Mouse (Mus musculus): ENCODE data around the gene Rnf145.
"Not testable (repeated sequence)": the region's sequence is repeated elsewhere in the genome, so short reads cannot be mapped to it uniquely, and the experiment has no call there.

Gene Rnf145

DNA sequence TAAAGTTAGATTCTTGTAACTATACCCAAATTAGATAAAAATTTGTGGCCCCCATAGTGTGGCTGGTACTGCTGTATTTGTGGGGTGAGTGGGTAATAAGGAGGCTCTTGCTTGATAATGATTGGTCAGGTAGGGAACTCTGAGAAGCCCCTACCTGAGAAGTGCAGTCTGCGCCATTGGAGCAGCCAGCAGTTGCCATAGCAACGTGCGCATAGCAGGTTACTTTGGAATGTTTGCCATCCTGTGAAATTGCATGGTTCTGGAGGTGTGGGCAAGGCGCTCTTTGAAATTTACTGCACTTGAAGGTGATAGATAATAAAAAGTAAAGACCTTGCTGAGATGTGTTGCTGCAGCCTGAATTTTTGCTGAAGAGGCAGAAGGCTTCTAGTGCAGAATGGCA is 35.6 kb downstream of the Rnf145 start:
- H3K27me3 ChIP-seq (ENCODE audit: control insufficient read depth, insufficient read depth, low read length, poor library complexity, severe bottlenecking), result no peaks in the 10 kb centered on the region
- no peak for DNase-seq (ENCODE audit: low read depth, low spot score)
- peaks cover 23% of the 10 kb centered on the region for H3K36me3 ChIP-seq (ENCODE audit: control insufficient read depth, insufficient read depth, low read length, poor library complexity, severe bottlenecking)

DNA sequence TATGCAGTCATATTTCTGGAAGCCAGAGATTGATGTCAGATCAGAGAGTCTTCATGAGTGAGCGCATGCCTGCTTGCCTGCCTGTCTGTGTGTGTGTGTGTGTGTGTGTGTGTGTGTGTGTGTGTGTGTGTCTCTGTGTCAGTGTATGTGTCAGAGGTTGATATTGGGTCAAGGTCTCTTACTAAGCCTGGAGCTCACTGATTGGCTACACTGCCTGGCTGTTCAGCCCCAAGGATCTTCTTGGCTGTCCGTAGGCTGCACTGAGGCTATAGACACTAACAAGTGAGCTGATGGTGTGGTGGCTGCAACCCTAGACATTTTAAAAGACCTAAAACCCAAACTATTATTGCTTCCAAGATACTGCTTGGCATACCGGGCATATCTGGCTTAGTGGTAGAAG is 39.8 kb downstream of the Rnf145 start:
- peaks cover 22% of the 10 kb centered on the region for H3K36me3 ChIP-seq (ENCODE audit: control insufficient read depth, insufficient read depth, low read length, poor library complexity, severe bottlenecking)
- no peaks in the 10 kb centered on the region for H3K27me3 ChIP-seq (ENCODE audit: control insufficient read depth, insufficient read depth, low read length, poor library complexity, severe bottlenecking)
- no peak for DNase-seq (ENCODE audit: low read depth, low spot score)

DNA sequence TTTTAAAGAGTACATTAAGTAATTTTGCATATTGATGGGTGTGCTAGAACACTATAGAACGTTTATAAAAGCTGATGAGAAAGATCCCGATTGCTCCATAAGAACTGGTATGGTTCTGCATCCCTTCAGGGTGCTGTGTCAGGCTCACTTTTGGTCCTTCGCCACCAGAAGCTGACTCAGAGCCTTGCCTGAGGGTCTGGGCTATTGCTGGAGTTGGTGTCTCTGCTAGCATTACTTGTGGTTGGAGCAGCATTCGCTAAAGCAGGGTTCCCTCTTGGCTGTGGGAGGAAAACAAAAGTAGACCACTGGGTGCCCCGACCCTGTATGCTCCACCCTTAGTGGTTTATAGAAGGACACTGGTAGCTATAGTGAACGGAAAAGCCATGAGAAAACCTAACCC is 40.7 kb downstream of the Rnf145 start:
- H3K27me3 ChIP-seq (ENCODE audit: control insufficient read depth, insufficient read depth, low read length, poor library complexity, severe bottlenecking), result no peaks in the 10 kb centered on the region
- DNase-seq (ENCODE audit: low read depth, low spot score), result no peak
- H3K36me3 ChIP-seq (ENCODE audit: control insufficient read depth, insufficient read depth, low read length, poor library complexity, severe bottlenecking), result peaks cover 22% of the 10 kb centered on the region

DNA sequence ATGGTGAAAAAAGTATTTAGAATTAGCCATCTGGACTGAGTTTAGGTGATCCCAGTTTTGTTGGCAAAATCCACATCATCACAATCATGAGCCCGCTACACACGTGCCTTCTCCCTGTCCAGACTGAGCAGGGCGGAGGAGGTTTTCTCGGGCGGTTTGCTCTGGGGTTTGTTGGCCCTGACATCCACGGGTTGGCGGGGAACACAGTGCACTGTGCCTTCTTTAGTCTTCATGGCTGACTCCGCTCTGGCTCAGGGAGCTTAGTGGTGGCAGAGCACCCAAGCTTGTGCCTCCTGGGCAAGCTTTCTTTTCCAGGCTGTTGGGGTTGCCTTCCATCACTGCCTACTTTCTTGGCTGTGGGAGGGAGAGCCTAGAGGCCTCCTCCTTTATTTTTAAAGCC is 41.6 kb downstream of the Rnf145 start:
- DNase-seq (ENCODE audit: low read depth, low spot score), result no peak
- H3K36me3 ChIP-seq (ENCODE audit: control insufficient read depth, insufficient read depth, low read length, poor library complexity, severe bottlenecking), result peaks cover 20% of the 10 kb centered on the region
- no peaks in the 10 kb centered on the region for H3K27me3 ChIP-seq (ENCODE audit: control insufficient read depth, insufficient read depth, low read length, poor library complexity, severe bottlenecking)

DNA sequence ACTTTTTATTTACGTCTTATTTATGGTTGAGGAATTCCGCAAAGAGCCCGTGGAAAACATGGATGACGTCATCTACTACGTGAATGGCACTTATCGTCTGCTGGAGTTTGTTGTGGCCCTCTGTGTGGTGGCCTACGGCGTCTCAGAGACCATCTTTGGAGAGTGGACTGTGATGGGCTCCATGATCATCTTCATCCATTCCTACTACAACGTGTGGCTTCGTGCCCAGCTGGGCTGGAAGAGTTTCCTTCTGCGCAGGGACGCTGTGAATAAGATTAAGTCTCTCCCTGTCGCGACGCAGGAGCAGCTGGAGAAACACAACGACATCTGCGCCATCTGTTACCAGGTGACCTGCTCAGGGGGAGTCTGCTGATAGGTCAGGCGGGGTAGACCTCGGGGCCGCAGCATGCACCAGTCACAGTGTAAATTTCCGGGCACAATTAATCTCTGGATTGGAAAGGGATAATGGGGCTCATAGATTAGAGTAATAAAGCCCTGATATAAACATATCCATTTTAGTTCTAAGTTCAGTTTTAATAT is 42.8 kb downstream of the Rnf145 start:
- DNase-seq (ENCODE audit: low read depth, low spot score), result no peak
- Histone ChIP-seq H3K36me3 (ENCODE audit: control insufficient read depth, insufficient read depth, low read length, poor library complexity, severe bottlenecking) (peaks cover 18% of the 10 kb centered on the region), H3K27me3 (ENCODE audit: control insufficient read depth, insufficient read depth, low read length, poor library complexity, severe bottlenecking) (no peaks in the 10 kb centered on the region)

DNA sequence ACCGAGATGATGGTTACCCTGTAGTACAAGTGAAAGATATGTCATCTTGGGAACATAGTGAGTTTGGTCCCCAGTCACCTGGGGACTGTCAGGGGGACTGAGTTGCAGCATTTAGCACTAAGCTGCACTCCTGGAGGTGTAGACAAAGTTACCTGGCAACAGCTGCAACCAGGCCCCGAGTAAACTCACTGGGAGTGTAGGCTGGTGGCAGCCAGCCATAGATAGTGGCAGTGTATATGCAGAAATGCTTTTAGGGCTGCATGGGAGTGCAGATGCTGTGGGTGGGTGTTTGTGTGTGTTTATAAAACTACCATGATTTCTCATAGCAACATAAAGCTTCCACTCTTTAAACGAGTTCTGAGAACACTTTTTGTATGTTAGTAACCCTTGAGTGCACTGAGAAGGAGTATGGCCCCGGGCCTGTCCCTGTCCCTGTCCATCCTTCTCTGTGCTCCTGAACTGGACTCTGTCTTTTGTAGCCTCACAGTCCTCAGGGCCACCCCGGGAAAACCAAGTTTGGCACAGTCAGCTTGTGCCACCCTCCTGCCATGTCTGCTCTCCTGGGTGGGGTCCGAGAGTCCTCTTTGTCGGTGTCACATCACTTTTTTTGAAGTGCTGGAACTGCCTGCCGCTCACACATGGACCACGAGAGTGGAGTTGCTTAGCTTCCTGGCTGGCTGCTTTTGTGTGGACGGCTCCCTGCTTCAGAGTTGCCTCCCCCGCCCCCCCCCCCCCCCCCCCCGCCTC is 43.8 kb downstream of the Rnf145 start:
- H3K36me3 ChIP-seq (ENCODE audit: control insufficient read depth, insufficient read depth, low read length, poor library complexity, severe bottlenecking), result peaks cover 18% of the 10 kb centered on the region
- no peaks in the 10 kb centered on the region for H3K27me3 ChIP-seq (ENCODE audit: control insufficient read depth, insufficient read depth, low read length, poor library complexity, severe bottlenecking)
- no peak for DNase-seq (ENCODE audit: low read depth, low spot score)

DNA sequence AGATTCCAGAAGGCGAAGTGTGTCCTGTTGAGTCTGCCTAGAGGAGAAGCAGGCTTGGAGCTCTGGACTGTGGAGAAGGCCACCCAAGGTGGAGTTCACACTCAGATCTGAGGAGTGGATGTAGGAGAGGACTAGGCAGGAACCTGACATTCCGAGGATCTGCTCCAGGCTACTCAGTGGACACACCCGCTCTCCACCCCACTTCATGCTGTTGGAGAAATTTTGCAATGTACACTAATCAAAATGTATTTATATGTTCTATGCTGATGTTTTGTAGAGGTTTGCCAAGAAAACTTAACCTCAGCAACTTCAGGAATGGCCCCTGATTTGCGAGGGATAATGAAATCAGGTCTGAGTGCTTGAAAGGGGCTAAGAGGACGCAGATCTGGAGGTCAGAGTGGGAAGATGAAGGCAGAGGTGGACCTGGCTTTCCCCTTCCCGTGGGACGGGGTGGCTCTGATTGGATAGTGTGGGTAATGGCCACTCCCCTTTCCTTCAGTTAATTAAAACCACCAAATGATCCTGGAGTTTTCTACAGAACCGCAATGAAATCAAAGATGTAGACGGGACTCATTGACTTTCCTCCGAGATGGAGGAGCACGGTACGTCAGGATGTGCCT is 45.6 kb downstream of the Rnf145 start:
- H3K36me3 ChIP-seq (ENCODE audit: control insufficient read depth, insufficient read depth, low read length, poor library complexity, severe bottlenecking), result peaks cover 15% of the 10 kb centered on the region
- H3K27me3 ChIP-seq (ENCODE audit: control insufficient read depth, insufficient read depth, low read length, poor library complexity, severe bottlenecking), result no peaks in the 10 kb centered on the region
- DNase-seq (ENCODE audit: low read depth, low spot score), result no peak

DNA sequence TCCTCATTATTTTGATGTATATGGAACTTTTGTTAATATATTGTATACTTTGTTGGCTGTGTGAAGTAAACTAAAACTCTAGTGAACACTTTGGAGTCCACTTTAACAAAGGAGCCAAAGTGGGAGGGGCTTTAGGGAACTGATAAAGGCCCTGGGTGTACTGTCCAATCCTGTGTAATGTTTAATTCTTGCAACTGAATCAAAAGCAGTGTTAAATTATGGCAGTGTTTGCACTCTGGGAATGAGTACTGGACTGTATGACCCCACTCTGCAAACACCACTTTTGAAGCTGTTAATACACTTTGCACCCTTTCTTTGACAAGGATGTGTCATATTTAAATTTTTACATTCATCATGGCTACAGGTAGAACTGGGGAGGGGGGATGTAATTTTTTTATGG is 46.2 kb downstream of the Rnf145 start:
- H3K36me3 ChIP-seq (ENCODE audit: control insufficient read depth, insufficient read depth, low read length, poor library complexity, severe bottlenecking), result peaks cover 10% of the 10 kb centered on the region
- no peak for DNase-seq (ENCODE audit: low read depth, low spot score)
- H3K27me3 ChIP-seq (ENCODE audit: control insufficient read depth, insufficient read depth, low read length, poor library complexity, severe bottlenecking), result no peaks in the 10 kb centered on the region

DNA sequence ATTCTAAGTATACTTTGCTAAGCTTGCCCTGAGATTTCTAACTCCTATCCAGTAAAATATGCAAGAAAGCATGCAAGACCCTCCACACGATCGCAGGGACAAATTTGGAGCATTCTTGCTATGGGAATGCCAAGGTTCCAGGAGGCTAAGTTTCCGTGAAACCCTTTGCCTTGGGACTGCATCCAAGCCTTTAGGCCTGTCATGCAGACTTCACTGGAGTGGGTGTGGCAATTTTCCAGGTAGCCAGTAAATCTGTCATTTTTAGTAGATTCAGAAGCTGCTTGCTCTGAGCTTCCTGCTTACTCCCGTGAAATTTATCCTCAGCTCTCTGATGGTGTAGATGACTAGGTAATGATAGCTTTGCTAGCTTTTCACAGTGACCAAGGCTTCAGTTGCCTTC is 51.6 kb downstream of the Rnf145 start:
- not testable (repeated sequence) for H3K27me3 ChIP-seq (ENCODE audit: control insufficient read depth, insufficient read depth, low read length, poor library complexity, severe bottlenecking); H3K36me3 ChIP-seq (ENCODE audit: control insufficient read depth, insufficient read depth, low read length, poor library complexity, severe bottlenecking); DNase-seq (ENCODE audit: low read depth, low spot score)

DNA sequence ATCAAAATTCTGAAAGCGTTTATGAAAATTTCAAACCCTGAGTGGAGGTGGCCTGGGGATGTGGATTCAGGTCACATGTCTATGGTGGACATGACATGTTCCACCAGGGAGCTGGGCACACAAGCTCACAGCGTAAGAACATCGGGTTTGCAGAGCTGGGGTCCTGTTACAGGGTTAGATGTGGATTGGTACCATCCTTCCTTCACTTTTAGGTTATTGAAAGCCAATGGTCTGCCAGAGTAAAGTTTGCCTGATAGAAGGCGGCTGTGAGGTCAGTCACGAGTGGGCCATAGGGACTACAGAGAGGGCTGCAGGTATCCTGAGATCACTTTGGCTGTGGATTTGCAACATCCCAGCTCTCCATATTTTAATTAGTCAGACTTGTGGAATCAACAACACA is 54.0 kb downstream of the Rnf145 start:
- Histone ChIP-seq H3K27me3 (ENCODE audit: control insufficient read depth, insufficient read depth, low read length, poor library complexity, severe bottlenecking) (no peaks in the 10 kb centered on the region), H3K36me3 (ENCODE audit: control insufficient read depth, insufficient read depth, low read length, poor library complexity, severe bottlenecking) (peaks cover 2% of the 10 kb centered on the region; the same call in 1 of the 2 replicates)
- no peak for DNase-seq (ENCODE audit: low read depth, low spot score)

DNA sequence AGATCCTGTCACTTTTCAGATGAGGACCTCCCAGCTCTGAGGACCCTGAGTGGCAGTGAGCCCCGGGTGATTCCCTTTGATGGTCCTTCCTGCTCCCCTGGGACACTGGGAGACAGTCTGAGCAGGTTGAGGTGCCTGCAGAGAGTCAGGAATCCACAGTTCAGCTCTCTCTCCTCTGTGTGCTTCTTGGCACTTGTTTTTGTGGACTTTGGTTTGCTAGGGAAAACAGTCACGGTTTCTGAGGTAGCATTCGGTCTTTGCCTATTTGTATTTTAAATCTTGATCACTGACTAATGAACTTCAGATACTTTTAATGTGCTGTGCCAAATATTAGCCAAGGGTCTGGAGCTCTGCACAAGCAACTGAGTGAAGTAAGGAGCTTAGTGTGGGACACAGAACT is 54.6 kb downstream of the Rnf145 start:
- H3K27me3 ChIP-seq (ENCODE audit: control insufficient read depth, insufficient read depth, low read length, poor library complexity, severe bottlenecking), result no peaks in the 10 kb centered on the region
- peaks cover 2% of the 10 kb centered on the region; the same call in 1 of the 2 replicates for H3K36me3 ChIP-seq (ENCODE audit: control insufficient read depth, insufficient read depth, low read length, poor library complexity, severe bottlenecking)
- DNase-seq (ENCODE audit: low read depth, low spot score), result no peak

DNA sequence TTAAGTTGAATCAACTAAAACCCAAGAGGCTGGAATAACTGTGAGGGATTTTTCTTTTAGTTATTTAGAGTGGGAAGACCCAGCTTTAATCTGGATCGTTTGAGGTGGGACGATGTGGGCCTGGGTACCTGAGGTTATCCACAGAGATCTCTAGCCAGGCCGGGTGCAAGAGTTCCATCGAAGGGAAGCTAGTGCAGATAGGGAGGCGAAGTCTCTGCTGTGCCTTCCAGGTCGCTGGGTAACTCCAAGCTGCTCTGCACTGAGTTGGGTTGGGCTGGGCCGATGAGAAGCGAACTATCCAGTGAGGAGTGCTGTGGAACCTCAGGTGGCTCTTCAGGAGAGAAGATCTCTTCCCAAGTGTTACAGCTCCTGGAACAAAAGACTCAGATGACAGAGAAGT is 55.6 kb downstream of the Rnf145 start:
- Histone ChIP-seq H3K27me3 (ENCODE audit: control insufficient read depth, insufficient read depth, low read length, poor library complexity, severe bottlenecking) (no peaks in the 10 kb centered on the region), H3K36me3 (ENCODE audit: control insufficient read depth, insufficient read depth, low read length, poor library complexity, severe bottlenecking) (peaks cover 2% of the 10 kb centered on the region; the same call in 1 of the 2 replicates)
- no peak for DNase-seq (ENCODE audit: low read depth, low spot score)

DNA sequence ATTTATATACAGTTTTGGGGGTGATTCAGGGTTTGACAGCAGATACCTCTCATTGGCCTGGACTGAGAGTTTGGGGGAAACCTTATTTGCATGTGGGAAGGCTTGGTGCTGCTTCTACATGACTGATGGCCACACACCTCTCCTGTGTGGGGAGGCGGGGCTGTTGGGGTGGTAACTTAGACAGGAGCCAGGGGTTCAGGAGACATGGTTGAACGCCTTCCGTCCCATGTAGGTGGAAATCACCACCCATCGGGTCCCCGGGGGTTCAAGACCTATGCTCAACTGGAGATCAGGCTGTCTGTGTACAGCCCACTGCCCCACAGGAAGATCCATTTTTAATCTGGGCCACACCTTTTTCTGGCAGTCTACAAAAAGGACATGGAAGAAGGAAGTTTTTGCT is 56.1 kb downstream of the Rnf145 start:
- peak; percentile 93 for DNase-seq (ENCODE audit: low read depth, low spot score)
- no peaks in the 10 kb centered on the region for H3K27me3 ChIP-seq (ENCODE audit: control insufficient read depth, insufficient read depth, low read length, poor library complexity, severe bottlenecking)
- peaks cover 2% of the 10 kb centered on the region; the same call in 1 of the 2 replicates for H3K36me3 ChIP-seq (ENCODE audit: control insufficient read depth, insufficient read depth, low read length, poor library complexity, severe bottlenecking)

DNA sequence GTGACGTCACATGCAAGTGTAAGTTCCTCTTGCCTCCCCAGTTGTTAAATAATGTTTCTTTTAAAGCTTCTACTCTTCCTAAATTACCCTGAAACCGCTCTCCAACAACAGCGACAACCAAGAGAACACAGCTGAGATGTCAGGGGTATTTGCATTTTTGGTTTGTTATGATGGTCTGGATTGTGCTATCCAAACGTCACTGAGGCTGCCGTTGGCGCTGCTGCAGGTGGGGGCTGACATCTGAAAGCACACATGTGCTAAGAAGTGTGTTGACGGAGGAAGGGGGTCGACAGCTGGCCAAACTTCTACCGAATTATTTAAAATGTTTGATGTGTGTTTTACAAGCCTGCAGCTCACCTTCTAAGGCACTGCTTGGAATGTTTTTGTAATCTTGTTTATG is 59.1 kb downstream of the Rnf145 start:
- Histone ChIP-seq H3K36me3 (ENCODE audit: control insufficient read depth, insufficient read depth, low read length, poor library complexity, severe bottlenecking) (no peaks in the 10 kb centered on the region), H3K27me3 (ENCODE audit: control insufficient read depth, insufficient read depth, low read length, poor library complexity, severe bottlenecking) (no peaks in the 10 kb centered on the region)
- DNase-seq (ENCODE audit: low read depth, low spot score), result peak; percentile 63

DNA sequence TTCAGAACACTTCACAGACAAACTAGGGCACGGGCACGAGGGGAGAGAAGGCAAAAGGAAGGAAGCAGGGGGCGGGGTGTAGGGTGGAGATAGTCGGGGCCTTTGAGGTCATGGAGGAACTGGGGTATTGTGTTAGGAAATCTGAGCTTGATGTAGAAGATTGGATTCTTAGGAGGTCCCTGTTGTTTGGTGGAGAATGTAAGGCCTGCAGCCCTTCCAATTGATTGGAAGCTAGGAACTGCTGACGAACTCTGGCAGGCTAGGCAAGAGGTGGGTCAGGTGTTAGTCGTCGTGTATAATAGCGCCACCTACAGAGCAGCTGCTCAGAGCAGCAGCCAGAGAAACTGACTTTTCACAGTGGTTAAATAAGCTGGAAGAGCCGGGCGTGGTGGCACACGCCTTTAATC is 62.5 kb downstream of the Rnf145 start:
- Histone ChIP-seq H3K36me3 (ENCODE audit: control insufficient read depth, insufficient read depth, low read length, poor library complexity, severe bottlenecking) (no peaks in the 10 kb centered on the region), H3K27me3 (ENCODE audit: control insufficient read depth, insufficient read depth, low read length, poor library complexity, severe bottlenecking) (no peaks in the 10 kb centered on the region; the same call in 1 of the 2 replicates)
- DNase-seq (ENCODE audit: low read depth, low spot score), result peak; percentile 86

All from splenic B cell, adult 2 months (primary cell).